Mouse (Mus musculus): ENCODE results near the gene Snx21. TPM values are rescaled to one million over a fixed set of nuclear protein-coding genes. Genes with fewer than 3 reads are reported as not detected.

The Snx21 gene
- polyA plus RNA-seq, 1 experiment: 29.5 TPM

GRCm38 (mm10) chr2:164783926-164784581, 1.6 kb upstream of the Snx21 start:
- Histone ChIP-seq H3K79me2 (ENCODE audit: control insufficient read depth, insufficient read depth) (no peaks in the 10 kb centered on the region), H3K4me2 (ENCODE audit: low read depth) (no peak overlapping the region), H3ac (ENCODE audit: control insufficient read depth, insufficient read length) (no peak overlapping the region), H3K36me3 (ENCODE audit: control insufficient read depth, insufficient read depth) (peaks cover 10% of the 10 kb centered on the region), H3K4me3 (peak overlapping the region; percentile 46), H3K27me3 (ENCODE audit: control insufficient read depth, insufficient read depth, insufficient read length) (no peaks in the 10 kb centered on the region)
- TF ChIP-seq CEBPB (IDR thresholded peaks at IDR 0.05; ENCODE audit: insufficient read depth, poor library complexity, severe bottlenecking): no peak
- TF ChIP-seq POLR2AphosphoS2 (IDR thresholded peaks at IDR 0.05; ENCODE audit: insufficient read length, low read depth): no peak
- no peak for TF ChIP-seq E2F4 (IDR thresholded peaks at IDR 0.05; ENCODE audit: insufficient read depth)
- no peak for TF ChIP-seq REST (IDR thresholded peaks at IDR 0.05; ENCODE audit: insufficient read depth, insufficient read length)
- no peak for TF ChIP-seq MAX (IDR thresholded peaks at IDR 0.05; ENCODE audit: low read depth)
- TF ChIP-seq SRF (IDR thresholded peaks at IDR 0.05; ENCODE audit: control insufficient read depth, insufficient read length, low read depth): no peak

GRCm38 (mm10) chr2:164784869-164785420, 678 bp upstream of the Snx21 start:
- Histone ChIP-seq H3K36me3 (ENCODE audit: control insufficient read depth, insufficient read depth) (peaks cover 10% of the 10 kb centered on the region), H3K4me3 (peak overlapping the region; percentile 46), H3K79me2 (ENCODE audit: control insufficient read depth, insufficient read depth) (no peaks in the 10 kb centered on the region), H3K4me2 (ENCODE audit: low read depth) (peak overlapping the region; percentile 98), H3ac (ENCODE audit: control insufficient read depth, insufficient read length) (peak overlapping the region; percentile 70), H3K27me3 (ENCODE audit: control insufficient read depth, insufficient read depth, insufficient read length) (no peaks in the 10 kb centered on the region)
- TF ChIP-seq MYOG (IDR thresholded peaks at IDR 0.05; ENCODE audit: control insufficient read depth in 1 of 3, insufficient read depth in 1 of 3, insufficient read length in 2 of 3, low read depth in 2 of 3): no peak
- no peak for TF ChIP-seq POLR2A (IDR thresholded peaks at IDR 0.05; ENCODE audit: insufficient read length, low read depth)
- TF ChIP-seq POLR2AphosphoS2 (IDR thresholded peaks at IDR 0.05; ENCODE audit: insufficient read length, low read depth): no peak
- TF ChIP-seq REST (IDR thresholded peaks at IDR 0.05; ENCODE audit: insufficient read depth, insufficient read length): no peak
- TF ChIP-seq USF1 (IDR thresholded peaks at IDR 0.05; ENCODE audit: low read depth): no peak
- TF ChIP-seq SRF (IDR thresholded peaks at IDR 0.05; ENCODE audit: control insufficient read depth, insufficient read length, low read depth): no peak
- TF ChIP-seq MYOD1 (IDR thresholded peaks at IDR 0.05; ENCODE audit: control insufficient read depth in 1 of 3, insufficient read length in 2 of 3, low read depth in 2 of 3): no peak
- no peak for TF ChIP-seq CEBPB (IDR thresholded peaks at IDR 0.05; ENCODE audit: insufficient read depth, poor library complexity, severe bottlenecking)
- no peak for TF ChIP-seq MAX (IDR thresholded peaks at IDR 0.05; ENCODE audit: low read depth)
- TF ChIP-seq E2F4 (IDR thresholded peaks at IDR 0.05; ENCODE audit: insufficient read depth): no peak
- TF ChIP-seq TCF12 (IDR thresholded peaks at IDR 0.05; ENCODE audit: insufficient read depth, poor library complexity, severe bottlenecking): no peak
- TF ChIP-seq TCF3 (IDR thresholded peaks at IDR 0.05; ENCODE audit: insufficient read length, low read depth): no peak

DNA sequence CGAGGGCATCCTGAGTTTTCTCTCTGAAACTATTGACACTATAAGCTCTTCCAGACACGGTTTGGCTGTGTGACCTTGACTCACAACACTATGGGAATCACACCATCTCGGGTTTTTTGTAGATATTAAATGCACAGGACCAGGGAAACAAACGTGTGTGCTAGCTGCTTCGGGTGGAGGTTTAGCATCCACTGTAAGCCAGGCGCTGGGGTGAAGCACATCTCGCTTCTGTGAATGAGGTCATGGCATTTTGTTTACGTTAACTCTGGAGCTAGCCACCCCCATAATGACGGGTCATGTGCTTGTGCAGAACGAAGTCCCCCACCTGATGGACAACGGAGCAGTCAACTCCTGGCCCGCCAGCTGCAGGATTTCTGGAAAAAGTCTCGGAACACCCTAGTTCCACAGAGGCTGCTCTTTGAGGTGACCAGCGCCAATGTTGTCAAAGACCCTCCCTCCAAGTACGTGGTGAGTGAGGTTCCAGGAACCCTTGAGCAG, 814 bp downstream of the Snx21 start:
- Histone ChIP-seq H3K4me3 (peak overlapping the region; percentile 46), H3K27me3 (ENCODE audit: control insufficient read depth, insufficient read depth, insufficient read length) (no peaks in the 10 kb centered on the region), H3K4me2 (ENCODE audit: low read depth) (peak overlapping the region; percentile 98)

DNA sequence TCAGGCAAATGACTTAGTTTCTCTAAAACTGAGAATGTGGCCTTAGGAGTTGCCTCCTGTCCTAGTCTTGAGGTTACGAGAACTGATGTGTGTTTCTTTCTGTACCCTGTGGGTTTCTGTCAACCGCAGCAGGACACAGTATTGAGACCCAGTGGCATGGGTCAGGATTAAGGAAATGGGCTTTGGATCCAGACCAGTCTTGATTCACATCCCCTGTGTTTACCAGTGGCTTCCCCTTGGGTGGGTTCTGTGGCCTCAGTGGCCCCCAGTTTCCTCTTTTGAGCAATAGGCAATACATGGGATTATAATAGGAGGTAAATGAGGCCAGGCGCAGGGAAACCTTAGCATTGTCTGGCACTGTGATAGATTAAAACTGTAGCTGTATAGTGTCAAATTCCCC, 1.4 kb downstream of the Snx21 start:
- Histone ChIP-seq H3K4me3 (peak overlapping the region; percentile 46), H3ac (ENCODE audit: control insufficient read depth, insufficient read length) (no peak overlapping the region), H3K27me3 (ENCODE audit: control insufficient read depth, insufficient read depth, insufficient read length) (no peaks in the 10 kb centered on the region), H3K4me2 (ENCODE audit: low read depth) (peak overlapping the region; percentile 98), H3K79me2 (ENCODE audit: control insufficient read depth, insufficient read depth) (no peaks in the 10 kb centered on the region), H3K36me3 (ENCODE audit: control insufficient read depth, insufficient read depth) (peaks cover 10% of the 10 kb centered on the region)
- TF ChIP-seq MYOG (IDR thresholded peaks at IDR 0.05; ENCODE audit: control insufficient read depth in 1 of 3, insufficient read depth in 1 of 3, insufficient read length in 2 of 3, low read depth in 2 of 3) (no peak), POLR2AphosphoS2 (IDR thresholded peaks at IDR 0.05; ENCODE audit: insufficient read length, low read depth) (no peak), CEBPB (IDR thresholded peaks at IDR 0.05; ENCODE audit: insufficient read depth, poor library complexity, severe bottlenecking) (no peak), POLR2A (IDR thresholded peaks at IDR 0.05; ENCODE audit: insufficient read length, low read depth) (no peak), TCF3 (IDR thresholded peaks at IDR 0.05; ENCODE audit: insufficient read length, low read depth) (no peak), MYOD1 (IDR thresholded peaks at IDR 0.05; ENCODE audit: control insufficient read depth in 1 of 3, insufficient read length in 2 of 3, low read depth in 2 of 3) (no peak), SRF (IDR thresholded peaks at IDR 0.05; ENCODE audit: control insufficient read depth, insufficient read length, low read depth) (no peak), USF1 (IDR thresholded peaks at IDR 0.05; ENCODE audit: low read depth) (no peak), REST (IDR thresholded peaks at IDR 0.05; ENCODE audit: insufficient read depth, insufficient read length) (no peak), TCF12 (IDR thresholded peaks at IDR 0.05; ENCODE audit: insufficient read depth, poor library complexity, severe bottlenecking) (no peak), MAX (IDR thresholded peaks at IDR 0.05; ENCODE audit: low read depth) (no peak), E2F4 (IDR thresholded peaks at IDR 0.05; ENCODE audit: insufficient read depth) (no peak)

More for the DNA sequence above, 814 bp downstream of the Snx21 start:
- Histone ChIP-seq H3K79me2 (ENCODE audit: control insufficient read depth, insufficient read depth) (no peaks in the 10 kb centered on the region), H3ac (ENCODE audit: control insufficient read depth, insufficient read length) (peak overlapping the region; percentile 70), H3K36me3 (ENCODE audit: control insufficient read depth, insufficient read depth) (peaks cover 10% of the 10 kb centered on the region)
- TF ChIP-seq TCF3 (IDR thresholded peaks at IDR 0.05; ENCODE audit: insufficient read length, low read depth) (no peak), MYOG (IDR thresholded peaks at IDR 0.05; ENCODE audit: control insufficient read depth in 1 of 3, insufficient read depth in 1 of 3, insufficient read length in 2 of 3, low read depth in 2 of 3) (no peak), CEBPB (IDR thresholded peaks at IDR 0.05; ENCODE audit: insufficient read depth, poor library complexity, severe bottlenecking) (no peak), E2F4 (IDR thresholded peaks at IDR 0.05; ENCODE audit: insufficient read depth) (no peak), TCF12 (IDR thresholded peaks at IDR 0.05; ENCODE audit: insufficient read depth, poor library complexity, severe bottlenecking) (no peak)

All from myocyte (in vitro differentiated cells).